Mouse (Mus musculus) G1E (cell line): ENCODE data around the gene Tacc2. TPM values are rescaled to one million over a fixed set of nuclear protein-coding genes. Genes with fewer than 3 reads are reported as not detected.

Experiments used
- ATAC-seq: 2 replicates; pipeline ENCODE4 v1.8.0; 2016; ENCODE audit warnings: mild to moderate bottlenecking; ENCODE audit not compliant: insufficient number of reproducible peaks, poor library complexity, low FRiP score, severe bottlenecking; ENCODE audit errors: extremely low read depth
- DNase-seq: peaks from one replicate; pipeline ENCODE4 v3.0.0; 2012; ENCODE audit warnings: low spot score
- H3K27me3 ChIP-seq: 2 replicates; pipeline ENCODE4 v1.6.1; 2012; ENCODE audit warnings: mild to moderate bottlenecking, low read length, inconsistent platforms; ENCODE audit not compliant: insufficient read depth
- H3K36me3 ChIP-seq: replicated peaks from 2 replicates; pipeline ENCODE3; 2012; ENCODE audit warnings: mild to moderate bottlenecking, inconsistent platforms
- H3K4me1 ChIP-seq: 2 replicates; pipeline ENCODE4 v1.6.1; 2012; ENCODE audit warnings: low read depth, low read length, inconsistent platforms, mixed read lengths; ENCODE audit not compliant: insufficient read depth
- H3K4me3 ChIP-seq: 2 replicates; pipeline ENCODE4 v1.5.1; 2012; ENCODE audit warnings: low read depth, mild to moderate bottlenecking, inconsistent platforms, low read length, moderate library complexity, mixed read lengths
- H3K9me3 ChIP-seq: replicated peaks from 2 replicates; pipeline ENCODE4 v1.6.1; 2012; ENCODE audit warnings: inconsistent platforms
- CTCF ChIP-seq: IDR thresholded peaks from 2 replicates; pipeline ENCODE4 v1.5.1; 2012; ENCODE audit warnings: low read depth, low read length, inconsistent platforms, mixed read lengths
- GATA1 ChIP-seq: IDR thresholded peaks from 2 replicates; pipeline ENCODE4 v1.6.1; 2012; ENCODE audit warnings: borderline replicate concordance, low read length, inconsistent platforms, mixed read lengths
- GATA2 ChIP-seq: IDR thresholded peaks from 2 replicates; pipeline ENCODE4 v1.6.1; 2012; ENCODE audit warnings: low read depth, low read length, inconsistent platforms, borderline replicate concordance
- POLR2AphosphoS5 ChIP-seq: IDR thresholded peaks from 2 replicates; pipeline ENCODE4 v1.6.1; 2012; ENCODE audit warnings: low read depth, low read length, inconsistent platforms; ENCODE audit not compliant: insufficient replicate concordance
- TAL1 ChIP-seq: conservative IDR thresholded peaks from 2 replicates; pipeline ENCODE4 v1.6.1; 2012; ENCODE audit warnings: low read depth, low read length, inconsistent platforms, mixed read lengths
- polyA plus RNA-seq: library from polyadenylated mRNA; stranded (reverse); fragments of >175 nt; gene quantifications from 2 replicates; pipeline ENCODE4 v1.2.3, GENCODE M21; 2012
- total RNA-seq, 2 experiments: library from RNA; stranded (forward) in 1 of 2; stranded (reverse) in 1 of 2; fragments of 200-1000 nt in 1 of 2; fragments of >200 nt in 1 of 2; fragmentation: Nextera tagmentation in 1 of 2; gene quantifications; 2 replicates each; pipeline ENCODE4 v1.2.3; 2014 to 2017

Tacc2 gene
- total and polyA plus RNA-seq, 3 experiments: 0.38 TPM; not detected in 2

- Histone ChIP-seq H3K4me3 (no peak overlapping the region), H3K27me3 (peaks cover 26% of the 10 kb centered on the region), H3K4me1 (peaks cover 2% of the 10 kb centered on the region), H3K9me3 (no peaks in the 10 kb centered on the region), H3K36me3 (no peaks in the 10 kb centered on the region)
- no peak for ATAC-seq
- DNase-seq: no peak
- TF ChIP-seq TAL1 (no peak), GATA2 (no peak), CTCF (no peak), GATA1 (no peak), POLR2AphosphoS5 (no peak)
Observed at GRCm38 (mm10) chr7:130552780-130553179, 24.5 kb upstream of the Tacc2 start.

- peaks cover 24% of the 10 kb centered on the region for H3K27me3 ChIP-seq
- DNase-seq: no peak
- no peaks in the 10 kb centered on the region for H3K36me3 ChIP-seq
Observed at GRCm38 (mm10) chr7:130553321-130553720, 23.9 kb upstream of the Tacc2 start.

GRCm38 (mm10) chr7:130555597-130555996 is 21.6 kb upstream of the Tacc2 start:
- ATAC-seq (no peak), DNase-seq (no peak)
- no peaks in the 10 kb centered on the region for H3K9me3 ChIP-seq
- no peaks in the 10 kb centered on the region for H3K4me1 ChIP-seq
- no peak overlapping the region for H3K4me3 ChIP-seq
- TF ChIP-seq GATA2: no peak
- no peak for TF ChIP-seq POLR2AphosphoS5
- TF ChIP-seq CTCF: no peak
- no peak for TF ChIP-seq GATA1
- no peak for TF ChIP-seq TAL1
- no peaks in the 10 kb centered on the region for H3K36me3 ChIP-seq
- H3K27me3 ChIP-seq: peaks cover 21% of the 10 kb centered on the region

More at GRCm38 (mm10) chr7:130553321-130553720, 23.9 kb upstream of the Tacc2 start:
- Histone ChIP-seq H3K4me3 (no peak overlapping the region), H3K4me1 (no peaks in the 10 kb centered on the region), H3K9me3 (no peaks in the 10 kb centered on the region)
- no peak for ATAC-seq
- TF ChIP-seq GATA1 (no peak), GATA2 (no peak), TAL1 (no peak), CTCF (no peak), POLR2AphosphoS5 (no peak)

GRCm38 (mm10) chr7:130558592-130558991 is 18.6 kb upstream of the Tacc2 start:
- no peak for ATAC-seq

GRCm38 (mm10) chr7:130560933-130561332 is 16.3 kb upstream of the Tacc2 start:
- H3K9me3 ChIP-seq: no peaks in the 10 kb centered on the region
- ATAC-seq: no peak; the same call in 1 of the 2 replicates
- DNase-seq: no peak
- TF ChIP-seq POLR2AphosphoS5 (no peak), CTCF (no peak), GATA2 (no peak), TAL1 (no peak)
- H3K4me1 ChIP-seq: no peaks in the 10 kb centered on the region
- no peak overlapping the region for H3K4me3 ChIP-seq
- H3K27me3 ChIP-seq: peaks cover 9% of the 10 kb centered on the region
- H3K36me3 ChIP-seq: no peaks in the 10 kb centered on the region

More at GRCm38 (mm10) chr7:130558592-130558991, 18.6 kb upstream of the Tacc2 start:
- no peaks in the 10 kb centered on the region for H3K9me3 ChIP-seq
- H3K36me3 ChIP-seq: no peaks in the 10 kb centered on the region
- no peak for TF ChIP-seq GATA2
- no peak for TF ChIP-seq CTCF
- no peak for TF ChIP-seq TAL1
- TF ChIP-seq GATA1: no peak
- TF ChIP-seq POLR2AphosphoS5: no peak
- H3K4me3 ChIP-seq: no peak overlapping the region
- H3K4me1 ChIP-seq: no peaks in the 10 kb centered on the region
- no peak for DNase-seq
- peaks cover 16% of the 10 kb centered on the region for H3K27me3 ChIP-seq

- DNase-seq (no peak), ATAC-seq (no peak)
- H3K36me3 ChIP-seq: no peaks in the 10 kb centered on the region
- no peak overlapping the region for H3K4me3 ChIP-seq
- TF ChIP-seq TAL1 (no peak), POLR2AphosphoS5 (no peak), GATA2 (no peak), GATA1 (no peak), CTCF (no peak)
- H3K27me3 ChIP-seq: peaks cover 4% of the 10 kb centered on the region
- H3K4me1 ChIP-seq: no peaks in the 10 kb centered on the region
- no peaks in the 10 kb centered on the region for H3K9me3 ChIP-seq
Observed at GRCm38 (mm10) chr7:130563276-130563675, 14.0 kb upstream of the Tacc2 start.

- no peaks in the 10 kb centered on the region for H3K4me1 ChIP-seq
- DNase-seq (no peak), ATAC-seq (no peak)
- no peaks in the 10 kb centered on the region for H3K27me3 ChIP-seq
- H3K4me3 ChIP-seq: no peak overlapping the region
- TF ChIP-seq TAL1: no peak
- H3K36me3 ChIP-seq: no peaks in the 10 kb centered on the region
- H3K9me3 ChIP-seq: no peaks in the 10 kb centered on the region
Observed at GRCm38 (mm10) chr7:130563880-130564279, 13.4 kb upstream of the Tacc2 start.
